Mouse (Mus musculus): ENCODE data around the gene Atp5mpl.

The Atp5mpl gene

DNA sequence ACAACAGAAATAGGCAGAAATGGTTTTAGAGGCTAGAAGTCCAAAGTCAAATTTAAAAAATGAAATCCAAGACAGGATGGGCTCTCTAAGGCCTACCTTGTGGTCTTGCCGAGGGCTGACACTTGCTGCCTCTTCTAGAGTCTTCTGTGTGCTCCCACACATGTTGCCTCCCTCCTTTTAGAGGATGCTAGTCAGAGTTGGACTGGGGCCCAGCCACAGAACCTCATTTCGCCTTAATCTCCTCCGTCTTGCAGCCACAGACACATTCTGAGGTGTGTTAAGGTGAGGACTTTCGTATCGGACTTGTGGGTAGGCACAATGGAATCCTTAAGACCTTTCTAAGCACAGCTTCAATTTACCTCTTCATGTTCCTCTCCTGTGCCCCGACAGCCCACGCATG lies 54.0 kb downstream of the Atp5mpl start:
- DNase-seq (ENCODE audit: low spot score in 2 of 2), result no peak

- no peak for DNase-seq (ENCODE audit: low spot score in 2 of 2)
These were observed 55.0 kb downstream of the Atp5mpl start for GRCm38 (mm10) chr12:111911796-111912195.

All from frontal cortex, postnatal 25 days (tissue).